Mouse (Mus musculus): Measurements from ENCODE around the gene Kcnh3. TPM values are rescaled to one million over a fixed set of nuclear protein-coding genes. Genes with fewer than 3 reads are reported as not detected.
"Not testable (repeated sequence)": the region's sequence is repeated elsewhere in the genome, so short reads cannot be mapped to it uniquely, and the experiment has no call there.

Gene Kcnh3
- total RNA-seq, 1 experiment from 2014 or later: not detected

- ATAC-seq (replicated peaks in 1 of 2; ENCODE audit: insufficient read depth in 1 of 2, low FRiP score in 2 of 2, low TSS enrichment in 1 of 2, low read depth in 1 of 2, poor library complexity in 2 of 2, severe bottlenecking in 2 of 2): no peak
These were observed 7.3 kb downstream of the Kcnh3 start for GRCm38 (mm10) chr15:99231998-99232397.

- ATAC-seq (replicated peaks in 1 of 2; ENCODE audit: insufficient read depth in 1 of 2, low FRiP score in 2 of 2, low TSS enrichment in 1 of 2, low read depth in 1 of 2, poor library complexity in 2 of 2, severe bottlenecking in 2 of 2): no peak
These were observed 9.1 kb downstream of the Kcnh3 start for GRCm38 (mm10) chr15:99233719-99234118.

- no peak for ATAC-seq (replicated peaks in 1 of 2; ENCODE audit: insufficient read depth in 1 of 2, low FRiP score in 2 of 2, low TSS enrichment in 1 of 2, low read depth in 1 of 2, poor library complexity in 2 of 2, severe bottlenecking in 2 of 2)
These were observed 9.8 kb downstream of the Kcnh3 start for GRCm38 (mm10) chr15:99234326-99235010.

DNA sequence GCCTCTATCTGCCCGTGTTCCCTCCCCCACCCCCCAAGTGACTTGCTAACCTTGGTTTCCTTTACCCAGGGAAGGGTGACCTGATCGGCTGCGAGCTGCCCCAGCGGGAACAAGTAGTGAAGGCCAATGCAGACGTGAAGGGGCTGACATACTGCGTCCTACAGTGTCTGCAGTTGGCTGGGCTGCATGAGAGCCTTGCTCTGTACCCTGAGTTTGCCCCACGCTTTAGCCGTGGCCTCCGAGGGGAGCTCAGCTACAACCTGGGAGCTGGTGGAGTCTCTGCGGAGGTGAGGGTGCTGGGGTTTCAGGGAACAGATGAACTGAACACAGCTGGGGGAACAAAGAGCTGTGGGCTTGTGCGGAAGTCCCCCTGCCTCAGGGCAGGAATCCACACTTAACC, 13.3 kb downstream of the Kcnh3 start:
- ATAC-seq (replicated peaks in 1 of 2; ENCODE audit: insufficient read depth in 1 of 2, low FRiP score in 2 of 2, low TSS enrichment in 1 of 2, low read depth in 1 of 2, poor library complexity in 2 of 2, severe bottlenecking in 2 of 2): no peak

GRCm38 (mm10) chr15:99240129-99240528, 15.5 kb downstream of the Kcnh3 start:
- ATAC-seq (replicated peaks in 1 of 2; ENCODE audit: insufficient read depth in 1 of 2, low FRiP score in 2 of 2, low TSS enrichment in 1 of 2, low read depth in 1 of 2, poor library complexity in 2 of 2, severe bottlenecking in 2 of 2): no peak

DNA sequence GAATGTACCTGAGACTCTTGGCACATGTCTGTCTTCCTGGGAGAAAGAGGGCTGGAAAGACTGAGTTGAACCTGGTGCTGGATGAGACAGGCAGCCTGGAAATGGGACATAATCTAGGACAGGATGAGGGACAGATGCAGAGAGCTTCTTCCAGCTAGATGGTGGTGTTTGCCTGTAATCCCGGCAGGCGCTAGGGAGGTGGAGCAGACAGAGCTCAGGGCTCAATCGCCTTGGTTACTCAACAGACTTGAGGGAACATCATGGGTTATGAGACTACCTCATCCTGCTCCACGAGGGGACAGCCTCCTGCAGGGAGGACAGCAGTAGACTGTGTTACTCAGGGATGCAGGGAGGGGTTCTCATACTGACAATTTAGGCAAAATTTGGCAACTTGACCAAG, 16.6 kb downstream of the Kcnh3 start:
- ATAC-seq (replicated peaks in 1 of 2; ENCODE audit: insufficient read depth in 1 of 2, low FRiP score in 2 of 2, low TSS enrichment in 1 of 2, low read depth in 1 of 2, poor library complexity in 2 of 2, severe bottlenecking in 2 of 2): no peak

DNA sequence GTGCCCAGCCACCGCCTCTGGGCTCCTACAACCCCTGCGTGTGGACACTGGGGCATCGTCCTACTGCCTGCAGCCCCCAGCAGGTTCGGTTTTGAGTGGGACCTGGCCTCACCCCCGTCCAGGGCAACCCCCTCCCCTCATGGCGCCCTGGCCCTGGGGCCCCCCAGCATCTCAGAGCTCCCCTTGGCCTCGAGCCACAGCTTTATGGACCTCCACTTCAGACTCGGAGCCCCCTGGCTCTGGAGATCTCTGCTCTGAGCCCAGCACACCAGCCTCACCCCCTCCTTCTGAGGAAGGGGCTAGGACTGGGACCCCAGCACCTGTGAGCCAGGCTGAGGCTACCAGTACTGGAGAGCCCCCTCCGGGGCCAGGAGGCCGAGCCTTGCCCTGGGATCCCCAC, 17.4 kb downstream of the Kcnh3 start:
- ATAC-seq (replicated peaks in 1 of 2; ENCODE audit: insufficient read depth in 1 of 2, low FRiP score in 2 of 2, low TSS enrichment in 1 of 2, low read depth in 1 of 2, poor library complexity in 2 of 2, severe bottlenecking in 2 of 2): no peak

GRCm38 (mm10) chr15:99246736-99247135, 22.1 kb downstream of the Kcnh3 start:
- not testable (repeated sequence) for ATAC-seq (replicated peaks in 1 of 2; ENCODE audit: insufficient read depth in 1 of 2, low FRiP score in 2 of 2, low TSS enrichment in 1 of 2, low read depth in 1 of 2, poor library complexity in 2 of 2, severe bottlenecking in 2 of 2)

- ATAC-seq (replicated peaks in 1 of 2; ENCODE audit: insufficient read depth in 1 of 2, low FRiP score in 2 of 2, low TSS enrichment in 1 of 2, low read depth in 1 of 2, poor library complexity in 2 of 2, severe bottlenecking in 2 of 2): no peak
These were observed 24.3 kb downstream of the Kcnh3 start for GRCm38 (mm10) chr15:99248972-99249371.

DNA sequence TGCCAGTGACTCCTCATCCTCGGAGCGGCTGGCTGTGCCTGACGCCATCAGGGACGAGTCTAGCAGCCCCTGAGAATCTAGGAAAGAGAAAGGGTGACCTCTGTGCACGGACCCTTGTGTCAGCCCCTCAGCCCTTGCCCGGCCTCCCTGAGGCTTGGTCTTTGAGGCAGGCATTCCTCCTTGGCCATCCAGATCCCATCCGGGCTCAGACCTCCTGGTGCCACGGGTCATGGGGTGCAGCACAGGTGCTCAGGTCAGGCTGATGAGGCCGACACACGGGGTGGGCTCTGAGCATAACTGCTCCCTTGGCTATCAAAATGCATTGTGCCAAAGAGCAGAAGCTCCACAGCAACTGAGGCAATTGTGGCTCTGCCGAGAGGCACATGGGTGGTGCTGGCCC, 25.3 kb downstream of the Kcnh3 start:
- ATAC-seq (replicated peaks in 1 of 2; ENCODE audit: insufficient read depth in 1 of 2, low FRiP score in 2 of 2, low TSS enrichment in 1 of 2, low read depth in 1 of 2, poor library complexity in 2 of 2, severe bottlenecking in 2 of 2): no peak

- ATAC-seq (replicated peaks in 1 of 2; ENCODE audit: insufficient read depth in 1 of 2, low FRiP score in 2 of 2, low TSS enrichment in 1 of 2, low read depth in 1 of 2, poor library complexity in 2 of 2, severe bottlenecking in 2 of 2): not testable (repeated sequence)
These were observed 26.4 kb downstream of the Kcnh3 start for GRCm38 (mm10) chr15:99251111-99251510.

- ATAC-seq (replicated peaks in 1 of 2; ENCODE audit: insufficient read depth in 1 of 2, low FRiP score in 2 of 2, low TSS enrichment in 1 of 2, low read depth in 1 of 2, poor library complexity in 2 of 2, severe bottlenecking in 2 of 2): peak; percentile 94 to 95
These were observed 27.1 kb downstream of the Kcnh3 start, which contains the start of gene Mcrs1 for GRCm38 (mm10) chr15:99251626-99252380. Gene Mcrs1 (minus strand): TSS chr15:99251961.

GRCm38 (mm10) chr15:99252381-99253174, 27.9 kb downstream of the Kcnh3 start:
- ATAC-seq (replicated peaks in 1 of 2; ENCODE audit: insufficient read depth in 1 of 2, low FRiP score in 2 of 2, low TSS enrichment in 1 of 2, low read depth in 1 of 2, poor library complexity in 2 of 2, severe bottlenecking in 2 of 2): 0 out of 4 replicates have a peak, but pooled peaks of 1 of the 2 experiments have one; percentile 10

DNA sequence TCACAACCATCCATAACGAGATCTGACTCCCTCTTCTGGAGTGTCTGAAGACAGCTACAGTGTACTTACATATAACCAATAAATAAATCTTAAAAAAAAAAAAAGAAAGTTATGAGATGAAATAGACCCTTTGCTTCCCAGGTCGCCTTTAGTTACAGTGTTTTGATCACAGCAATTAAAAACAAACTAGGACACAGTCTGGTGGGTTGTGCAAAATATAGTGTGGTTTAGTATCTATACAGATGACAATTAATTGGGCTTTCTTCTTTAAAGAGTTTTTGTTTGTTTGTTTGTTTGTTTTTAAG, 28.5 kb downstream of the Kcnh3 start:
- not testable (repeated sequence) for ATAC-seq (replicated peaks in 1 of 2; ENCODE audit: insufficient read depth in 1 of 2, low FRiP score in 2 of 2, low TSS enrichment in 1 of 2, low read depth in 1 of 2, poor library complexity in 2 of 2, severe bottlenecking in 2 of 2)

GRCm38 (mm10) chr15:99253772-99254171, 29.1 kb downstream of the Kcnh3 start:
- no peak for ATAC-seq (replicated peaks in 1 of 2; ENCODE audit: insufficient read depth in 1 of 2, low FRiP score in 2 of 2, low TSS enrichment in 1 of 2, low read depth in 1 of 2, poor library complexity in 2 of 2, severe bottlenecking in 2 of 2)

DNA sequence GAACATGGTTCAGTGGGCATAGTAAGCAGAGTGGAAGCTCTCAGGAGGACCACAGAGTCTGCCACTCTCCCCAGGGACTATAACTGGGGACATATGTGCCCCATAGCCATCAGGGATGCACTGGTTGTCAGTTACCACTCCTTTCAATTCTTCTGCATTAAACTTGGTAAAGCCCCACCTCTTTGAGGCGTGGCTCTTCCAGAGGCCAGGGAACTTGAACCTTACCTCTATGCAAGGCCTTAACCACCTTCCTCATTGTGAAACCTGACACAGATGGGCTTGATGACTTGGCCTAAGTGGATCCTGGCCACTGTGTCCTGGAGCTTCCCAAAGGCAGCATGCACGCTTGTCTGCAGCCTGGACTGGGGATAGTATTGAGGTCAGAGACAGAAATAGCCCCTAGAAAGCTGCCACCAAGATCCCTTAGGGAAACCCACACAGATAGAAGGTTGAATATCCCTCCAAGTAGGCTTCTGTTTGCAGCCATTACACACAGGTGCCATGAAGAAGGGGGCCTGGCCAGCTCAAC, 29.9 kb downstream of the Kcnh3 start:
- no peak for ATAC-seq (replicated peaks in 1 of 2; ENCODE audit: insufficient read depth in 1 of 2, low FRiP score in 2 of 2, low TSS enrichment in 1 of 2, low read depth in 1 of 2, poor library complexity in 2 of 2, severe bottlenecking in 2 of 2)

GRCm38 (mm10) chr15:99255241-99255749, 30.6 kb downstream of the Kcnh3 start:
- no peak for ATAC-seq (replicated peaks in 1 of 2; ENCODE audit: insufficient read depth in 1 of 2, low FRiP score in 2 of 2, low TSS enrichment in 1 of 2, low read depth in 1 of 2, poor library complexity in 2 of 2, severe bottlenecking in 2 of 2)
